Comparison of ENCODE assay signal across 24 mouse cellular contexts in the genomic region with DNA sequence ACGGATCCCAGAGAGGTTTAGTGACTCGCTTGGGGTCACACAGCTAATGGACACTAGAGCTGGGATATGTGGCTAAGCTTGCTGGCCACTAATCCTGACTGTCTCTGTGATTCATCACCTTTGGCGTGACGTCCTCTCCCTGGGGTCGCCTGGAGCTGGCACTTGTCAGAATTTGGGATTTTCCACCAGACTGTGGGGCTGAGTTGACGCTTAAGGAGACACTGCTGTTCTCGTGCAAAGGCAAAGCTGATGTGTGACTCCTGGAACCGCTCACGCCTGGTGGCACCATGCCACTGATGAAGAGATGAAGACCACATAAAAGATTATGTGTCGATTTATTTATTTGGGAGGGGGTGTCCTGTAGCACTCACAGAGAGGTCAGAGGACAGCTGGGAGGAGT. TPM values are rescaled to one million over a fixed set of nuclear protein-coding genes. Genes with fewer than 3 reads are reported as not detected.
A peak's percentile ranks its signal among the peaks of the same experiment; 100 is the strongest.
DNase-seq lines count a peak whose midpoint lies in the region; TF ChIP-seq lines count a peak whose summit lies in the region.
"Had no signal": no experiment of that assay in that cellular context is flagged by ENCODE, and none has a peak within 500 bp of the region (broad histone marks: within the 10 kb centered on the region; RNA-seq: fewer than 3 reads in every experiment).

No protein-coding gene starts in this region.

- WGBS in cerebellum, adult 2 months: 72% methylated on average over 10 of the region's 10 CpGs
- 69% methylated on average over 10 of the region's 10 CpGs for WGBS in heart, adult 2 months

- DNase-seq in cerebellum, adult 11-12 months: peak; percentile 27
- DNase-seq in cerebellum, adult 2 months: no peak
- peak; percentile 37 to 40 for DNase-seq in heart, adult 2 months
- DNase-seq in heart, postnatal 14 days: no peak
- peak; percentile 55 for DNase-seq in MN1 (ENCODE audit: low spot score)
- DNase-seq in gastrocnemius, postnatal 36 days: peak; percentile 38 to 69
- DNase-seq in frontal cortex, postnatal 36 days (ENCODE audit: low spot score in 2 of 2): no peak
- DNase-seq: adrenal gland, adult 2 months; heart, adult 11 months; liver, postnatal 0 days; right cerebral cortex, adult 18-20 months; right cerebral cortex, postnatal 4 days; thymus, postnatal 36 days had no signal

- H3K79me2 ChIP-seq in heart, adult 2 months (replicated peaks; ENCODE audit: control insufficient read depth, insufficient read depth, low read length): no peaks in the 10 kb centered on the region

- H3K4me1 ChIP-seq in cerebellum, adult 2 months (ENCODE audit: control insufficient read depth, insufficient read depth, low read length): no peaks in the 10 kb centered on the region
- H3K4me1 ChIP-seq in heart, adult 2 months (ENCODE audit: control insufficient read depth, insufficient read depth, low read length): no peaks in the 10 kb centered on the region; the same call in 1 of the 2 replicates

- no peak for TF ChIP-seq EP300 in heart, adult 2 months (IDR thresholded peaks at IDR 0.05; ENCODE audit: insufficient read depth, low read depth, low read length)

- H3K27ac ChIP-seq in cerebellum, adult 2 months (ENCODE audit: insufficient read depth, low read length): no peak overlapping the region
- H3K27ac ChIP-seq in heart, adult 2 months: no peak overlapping the region
- H3K27ac ChIP-seq: embryonic facial prominence, embryonic 13.5 days; forebrain, embryonic 13.5 days; hindbrain, embryonic 12.5 days; kidney, embryonic 15.5 days; limb, embryonic 12.5 days; macrophage; neural tube, embryonic 15.5 days; stomach, embryonic 15.5 days had no signal

- no peaks in the 10 kb centered on the region for H3K27me3 ChIP-seq in cerebellum, adult 2 months (ENCODE audit: control insufficient read depth, insufficient read depth, low read length)
- no peaks in the 10 kb centered on the region for H3K27me3 ChIP-seq in heart, adult 2 months (ENCODE audit: control insufficient read depth, insufficient read depth, low read length)
- H3K27me3 ChIP-seq: embryonic facial prominence, embryonic 13.5 days; forebrain, embryonic 13.5 days; heart, embryonic 12.5 days; hindbrain, embryonic 12.5 days; kidney, embryonic 15.5 days; limb, embryonic 12.5 days; neural tube, embryonic 15.5 days; Patski; stomach, embryonic 15.5 days had no signal

- no peak overlapping the region for H3K4me3 ChIP-seq in cerebellum, adult 2 months (replicated peaks; ENCODE audit: insufficient read depth, low read depth, low read length)
- H3K4me3 ChIP-seq in heart, adult 2 months: no peak overlapping the region
- H3K4me3 ChIP-seq: embryonic facial prominence, embryonic 13.5 days; erythroblast, embryonic 14.5 days; forebrain, embryonic 13.5 days; heart, embryonic 12.5 days; hindbrain, embryonic 12.5 days; kidney, embryonic 15.5 days; limb, embryonic 12.5 days; neural tube, embryonic 15.5 days; stomach, embryonic 15.5 days had no signal

- no peak overlapping the region for H3K9ac ChIP-seq in heart, adult 2 months (ENCODE audit: low read depth, low read length)
- H3K9ac ChIP-seq: embryonic facial prominence, embryonic 13.5 days; forebrain, embryonic 13.5 days; heart, embryonic 12.5 days; hindbrain, embryonic 12.5 days; kidney, embryonic 15.5 days; limb, embryonic 12.5 days; liver, postnatal 0 days; neural tube, embryonic 15.5 days; stomach, embryonic 15.5 days had no signal

- intact Hi-C loops in heart, adult 2 months (cut with DNase I): loop anchor here (5.0 kb wide), 1 partner anchor 82 kb away; no protein-coding TSS in a partner anchor
- intact Hi-C loops in heart, postnatal 14 days (cut with DNase I): loop anchor here (5.0 kb wide), 1 partner anchor 82 kb away; no protein-coding TSS in a partner anchor
- intact Hi-C loops in gastrocnemius, postnatal 36 days (cut with DNase I): loop anchor here (5.0 kb wide), 1 partner anchor 82 kb away; no protein-coding TSS in a partner anchor

- no peak for TF ChIP-seq POLR2A in cerebellum, adult 2 months (IDR thresholded peaks at IDR 0.05; ENCODE audit: borderline replicate concordance, insufficient read depth, low read length)
- TF ChIP-seq POLR2A in heart, adult 2 months (IDR thresholded peaks at IDR 0.05; ENCODE audit: insufficient read depth, low read depth, low read length): no peak

- no peak for TF ChIP-seq CTCF in cerebellum, adult 2 months (IDR thresholded peaks at IDR 0.05; ENCODE audit: borderline replicate concordance, insufficient read depth, low read depth, low read length)
- TF ChIP-seq CTCF in heart, adult 2 months (IDR thresholded peaks at IDR 0.05): no peak

- no peaks in the 10 kb centered on the region for H3K36me3 ChIP-seq in heart, adult 2 months (ENCODE audit: control insufficient read depth, insufficient read depth, low read length)
- H3K36me3 ChIP-seq: embryonic facial prominence, embryonic 13.5 days; heart, embryonic 12.5 days; hindbrain, embryonic 12.5 days; kidney, embryonic 15.5 days; limb, embryonic 12.5 days; stomach, embryonic 15.5 days had no signal

RNA-seq across cellular contexts. Expression of gene Hmcn2, which starts 14.2 kb away (rescaled TPM):
- 0.59 and 0.63 TPM in 2 replicates for polyA plus RNA-seq in cerebellum, adult 2 months (2012; rRNA removed)
- total RNA-seq in heart, adult 2 months (2021): 1 to 10 TPM; 7.2 to 8.3 TPM
- 22.8 and 24.3 TPM in 2 replicates for polyA plus RNA-seq in heart, adult 2 months (2012; rRNA removed)
- total RNA-seq in heart, postnatal 14 days (2021): 10 to 100 TPM; 30.5 to 31.5 TPM
- total RNA-seq in gastrocnemius, postnatal 36 days (2021): 10 to 100 TPM; 28.6 to 30.1 TPM
- polyA plus RNA-seq: embryonic facial prominence, embryonic 13.5 days; erythroblast, embryonic 14.5 days; limb, embryonic 12.5 days; macrophage had no signal

RNA-seq across cellular contexts. Expression of gene Ncs1, which starts 54.4 kb away (rescaled TPM):
- 118 and 126 TPM in 2 replicates for polyA plus RNA-seq in cerebellum, adult 2 months (2012; rRNA removed)
- 10 to 100 TPM; 11.8 to 14.1 TPM for total RNA-seq in heart, adult 2 months (2021)
- polyA plus RNA-seq in heart, adult 2 months (2012; rRNA removed): 5.9 and 8.3 TPM in 2 replicates
- total RNA-seq in heart, postnatal 14 days (2021): 10 to 100 TPM in 1 of 2 experiments, 1 to 10 TPM in 1; 7.9 to 11.9 TPM
- 1 to 10 TPM; 4.0 to 4.9 TPM for total RNA-seq in gastrocnemius, postnatal 36 days (2021)
- polyA plus RNA-seq: erythroblast, embryonic 14.5 days had no signal

Comparison
In these comparisons a context has a peak if more than half of its experiments do, and no peak if none do; other contexts are left out.
1. DNase-seq: peak in cerebellum, adult 11-12 months (single experiment), heart, adult 2 months (2 of 2), MN1 (single experiment) and gastrocnemius, postnatal 36 days (2 of 2); none in cerebellum, adult 2 months (0 of 2), heart, postnatal 14 days (0 of 2) and frontal cortex, postnatal 36 days (0 of 2).